Mouse (Mus musculus): ENCODE measurements around the gene Ptrh1. TPM values are rescaled to one million over a fixed set of nuclear protein-coding genes. Genes with fewer than 3 reads are reported as not detected.

Gene Ptrh1
- polyA plus RNA-seq, 1 experiment: 83.9 TPM

GRCm38 (mm10) chr2:32731911-32732310 lies 43.7 kb upstream of the Ptrh1 start:
- no peak overlapping the region for H3K4me3 ChIP-seq (ENCODE audit: insufficient read depth, poor library complexity, severe bottlenecking)
- no peak overlapping the region for H3ac ChIP-seq (ENCODE audit: control insufficient read depth, insufficient read length, low read depth)
- no peaks in the 10 kb centered on the region for H3K79me3 ChIP-seq (ENCODE audit: low read depth)
- H3K27me3 ChIP-seq (ENCODE audit: control insufficient read depth, insufficient read depth, insufficient read length): no peaks in the 10 kb centered on the region
- no peaks in the 10 kb centered on the region for H3K36me3 ChIP-seq (ENCODE audit: control insufficient read depth, insufficient read depth)
- H3K79me2 ChIP-seq (ENCODE audit: control insufficient read depth, insufficient read depth): no peaks in the 10 kb centered on the region
- TF ChIP-seq MAX (IDR thresholded peaks at IDR 0.05) (no peak), MYOG (IDR thresholded peaks at IDR 0.05; ENCODE audit: control insufficient read depth, extremely low read depth, insufficient read length) (no peak), FOSL1 (IDR thresholded peaks at IDR 0.05; ENCODE audit: insufficient read depth, low read length, poor library complexity, severe bottlenecking) (no peak), CEBPB (IDR thresholded peaks at IDR 0.05; ENCODE audit: low read depth) (no peak), MYOD1 (IDR thresholded peaks at IDR 0.05; ENCODE audit: control insufficient read depth, insufficient read length, low read depth) (no peak), USF1 (IDR thresholded peaks at IDR 0.05; ENCODE audit: low read depth) (no peak), CTCF (IDR thresholded peaks at IDR 0.05; ENCODE audit: control insufficient read depth, insufficient read depth, insufficient read length) (no peak)

GRCm38 (mm10) chr2:32732695-32733094 lies 42.9 kb upstream of the Ptrh1 start:
- TF ChIP-seq MYOG (IDR thresholded peaks at IDR 0.05; ENCODE audit: control insufficient read depth, extremely low read depth, insufficient read length) (no peak), CEBPB (IDR thresholded peaks at IDR 0.05; ENCODE audit: low read depth) (no peak), FOSL1 (IDR thresholded peaks at IDR 0.05; ENCODE audit: insufficient read depth, low read length, poor library complexity, severe bottlenecking) (no peak), MAX (IDR thresholded peaks at IDR 0.05) (no peak), MYOD1 (IDR thresholded peaks at IDR 0.05; ENCODE audit: control insufficient read depth, insufficient read length, low read depth) (no peak), USF1 (IDR thresholded peaks at IDR 0.05; ENCODE audit: low read depth) (no peak), CTCF (IDR thresholded peaks at IDR 0.05; ENCODE audit: control insufficient read depth, insufficient read depth, insufficient read length) (no peak)

GRCm38 (mm10) chr2:32734480-32734879 lies 41.1 kb upstream of the Ptrh1 start:
- H3K4me3 ChIP-seq (ENCODE audit: insufficient read depth, poor library complexity, severe bottlenecking): no peak overlapping the region
- TF ChIP-seq FOSL1 (IDR thresholded peaks at IDR 0.05; ENCODE audit: insufficient read depth, low read length, poor library complexity, severe bottlenecking) (no peak), CTCF (IDR thresholded peaks at IDR 0.05; ENCODE audit: control insufficient read depth, insufficient read depth, insufficient read length) (no peak), MYOG (IDR thresholded peaks at IDR 0.05; ENCODE audit: control insufficient read depth, extremely low read depth, insufficient read length) (no peak), MAX (IDR thresholded peaks at IDR 0.05) (no peak), CEBPB (IDR thresholded peaks at IDR 0.05; ENCODE audit: low read depth) (no peak), USF1 (IDR thresholded peaks at IDR 0.05; ENCODE audit: low read depth) (no peak)
- no peaks in the 10 kb centered on the region for H3K79me2 ChIP-seq (ENCODE audit: control insufficient read depth, insufficient read depth)
- no peak overlapping the region for H3ac ChIP-seq (ENCODE audit: control insufficient read depth, insufficient read length, low read depth)
- H3K27me3 ChIP-seq (ENCODE audit: control insufficient read depth, insufficient read depth, insufficient read length): no peaks in the 10 kb centered on the region
- no peaks in the 10 kb centered on the region for H3K79me3 ChIP-seq (ENCODE audit: low read depth)
- H3K36me3 ChIP-seq (ENCODE audit: control insufficient read depth, insufficient read depth): no peaks in the 10 kb centered on the region

More at GRCm38 (mm10) chr2:32732695-32733094, 42.9 kb upstream of the Ptrh1 start:
- Histone ChIP-seq H3K79me3 (ENCODE audit: low read depth) (no peaks in the 10 kb centered on the region), H3K36me3 (ENCODE audit: control insufficient read depth, insufficient read depth) (no peaks in the 10 kb centered on the region), H3K27me3 (ENCODE audit: control insufficient read depth, insufficient read depth, insufficient read length) (no peaks in the 10 kb centered on the region), H3K4me3 (ENCODE audit: insufficient read depth, poor library complexity, severe bottlenecking) (no peak overlapping the region), H3ac (ENCODE audit: control insufficient read depth, insufficient read length, low read depth) (no peak overlapping the region), H3K79me2 (ENCODE audit: control insufficient read depth, insufficient read depth) (no peaks in the 10 kb centered on the region)

DNA sequence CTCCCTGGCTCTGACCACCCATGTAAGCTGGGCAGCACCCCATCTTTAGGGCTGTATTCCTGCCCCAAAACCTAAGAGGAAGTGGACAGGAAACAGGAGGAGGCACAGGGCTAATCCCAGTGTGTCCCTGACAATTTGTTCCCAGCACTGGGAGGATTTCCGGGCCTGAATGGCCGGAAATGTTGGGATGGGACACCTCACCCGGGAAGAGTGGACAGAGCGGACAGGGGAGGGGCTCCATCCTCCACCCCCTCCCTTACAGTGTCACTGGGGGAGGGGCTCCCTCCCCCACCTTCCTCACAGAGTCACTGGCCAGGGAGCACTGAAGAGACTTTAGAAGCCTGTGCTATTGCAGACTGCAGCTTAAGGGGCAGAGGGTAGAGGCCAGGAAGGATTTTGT lies 40.7 kb upstream of the Ptrh1 start:
- Histone ChIP-seq H3K79me3 (ENCODE audit: low read depth) (no peaks in the 10 kb centered on the region), H3ac (ENCODE audit: control insufficient read depth, insufficient read length, low read depth) (no peak overlapping the region)
- TF ChIP-seq MYOG (IDR thresholded peaks at IDR 0.05; ENCODE audit: control insufficient read depth, extremely low read depth, insufficient read length) (no peak), CTCF (IDR thresholded peaks at IDR 0.05; ENCODE audit: control insufficient read depth, insufficient read depth, insufficient read length) (no peak), MYOD1 (IDR thresholded peaks at IDR 0.05; ENCODE audit: control insufficient read depth, insufficient read length, low read depth) (no peak), MAX (IDR thresholded peaks at IDR 0.05) (no peak), CEBPB (IDR thresholded peaks at IDR 0.05; ENCODE audit: low read depth) (no peak), FOSL1 (IDR thresholded peaks at IDR 0.05; ENCODE audit: insufficient read depth, low read length, poor library complexity, severe bottlenecking) (no peak), USF1 (IDR thresholded peaks at IDR 0.05; ENCODE audit: low read depth) (no peak)

DNA sequence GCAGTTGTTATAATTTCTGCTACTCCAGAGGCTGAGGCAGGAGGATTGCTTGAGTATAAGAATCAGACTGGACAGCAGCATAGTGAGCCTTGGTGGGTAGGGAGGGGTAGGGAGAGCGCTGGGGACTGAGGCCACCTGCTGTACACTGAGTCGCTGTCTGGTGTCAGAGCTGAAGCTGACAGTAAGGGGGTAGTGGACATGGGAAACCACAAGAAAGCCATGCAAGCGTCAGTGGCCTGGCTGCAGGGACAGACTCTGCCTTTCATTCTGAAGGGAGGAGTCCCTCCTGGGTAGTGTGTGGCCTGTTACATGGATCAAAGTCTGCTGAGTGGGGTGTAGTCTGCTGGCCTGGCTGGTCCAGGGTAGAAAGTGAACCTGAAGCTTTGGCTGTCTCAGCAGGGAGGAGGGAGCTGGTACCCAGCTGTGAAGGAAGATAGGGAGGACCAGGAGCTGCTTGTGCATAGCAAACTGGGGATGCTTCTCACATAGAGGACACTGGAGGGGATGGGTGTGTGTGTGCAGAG lies 39.2 kb upstream of the Ptrh1 start:
- Histone ChIP-seq H3K27me3 (ENCODE audit: control insufficient read depth, insufficient read depth, insufficient read length) (peaks cover 11% of the 10 kb centered on the region), H3ac (ENCODE audit: control insufficient read depth, insufficient read length, low read depth) (no peak overlapping the region), H3K79me2 (ENCODE audit: control insufficient read depth, insufficient read depth) (no peaks in the 10 kb centered on the region), H3K4me3 (ENCODE audit: insufficient read depth, poor library complexity, severe bottlenecking) (no peak overlapping the region), H3K79me3 (ENCODE audit: low read depth) (no peaks in the 10 kb centered on the region), H3K36me3 (ENCODE audit: control insufficient read depth, insufficient read depth) (no peaks in the 10 kb centered on the region)
- TF ChIP-seq USF1 (IDR thresholded peaks at IDR 0.05; ENCODE audit: low read depth) (no peak), MYOD1 (IDR thresholded peaks at IDR 0.05; ENCODE audit: control insufficient read depth, insufficient read length, low read depth) (no peak), MYOG (IDR thresholded peaks at IDR 0.05; ENCODE audit: control insufficient read depth, extremely low read depth, insufficient read length) (no peak)

More for the DNA sequence above, 40.7 kb upstream of the Ptrh1 start:
- no peaks in the 10 kb centered on the region for H3K27me3 ChIP-seq (ENCODE audit: control insufficient read depth, insufficient read depth, insufficient read length)
- no peak overlapping the region for H3K4me3 ChIP-seq (ENCODE audit: insufficient read depth, poor library complexity, severe bottlenecking)
- H3K36me3 ChIP-seq (ENCODE audit: control insufficient read depth, insufficient read depth): no peaks in the 10 kb centered on the region
- no peaks in the 10 kb centered on the region for H3K79me2 ChIP-seq (ENCODE audit: control insufficient read depth, insufficient read depth)

DNA sequence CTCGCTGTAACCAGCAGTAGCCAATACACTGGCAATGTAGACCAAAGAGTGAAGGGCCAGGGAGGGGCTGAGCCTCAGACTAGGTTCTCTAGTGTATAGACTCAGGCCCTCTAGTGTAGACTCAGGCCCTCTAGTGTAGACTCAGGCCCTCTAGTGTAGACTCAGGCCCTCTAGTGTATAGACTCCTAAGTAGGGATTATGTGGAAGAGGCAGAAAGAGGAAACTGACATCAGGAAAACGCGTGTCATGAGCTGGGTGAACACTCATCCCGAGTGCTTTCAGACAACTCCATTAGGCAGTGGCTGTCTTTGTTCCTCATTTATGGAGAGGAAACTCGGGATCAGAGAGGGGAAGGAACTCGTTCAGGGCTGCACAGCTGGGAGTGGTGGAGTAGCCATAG lies 38.6 kb upstream of the Ptrh1 start:
- H3K27me3 ChIP-seq (ENCODE audit: control insufficient read depth, insufficient read depth, insufficient read length): peaks cover 18% of the 10 kb centered on the region

More for the DNA sequence above, 38.6 kb upstream of the Ptrh1 start:
- H3ac ChIP-seq (ENCODE audit: control insufficient read depth, insufficient read length, low read depth): no peak overlapping the region
- H3K79me3 ChIP-seq (ENCODE audit: low read depth): no peaks in the 10 kb centered on the region
- no peak overlapping the region for H3K4me3 ChIP-seq (ENCODE audit: insufficient read depth, poor library complexity, severe bottlenecking)
- no peaks in the 10 kb centered on the region for H3K79me2 ChIP-seq (ENCODE audit: control insufficient read depth, insufficient read depth)
- no peaks in the 10 kb centered on the region for H3K36me3 ChIP-seq (ENCODE audit: control insufficient read depth, insufficient read depth)
- TF ChIP-seq USF1 (IDR thresholded peaks at IDR 0.05; ENCODE audit: low read depth) (no peak), MAX (IDR thresholded peaks at IDR 0.05) (no peak), MYOD1 (IDR thresholded peaks at IDR 0.05; ENCODE audit: control insufficient read depth, insufficient read length, low read depth) (no peak), CTCF (IDR thresholded peaks at IDR 0.05; ENCODE audit: control insufficient read depth, insufficient read depth, insufficient read length) (no peak)
